Mouse (Mus musculus): Measurements from ENCODE around the gene Faxc.

- TF ChIP-seq CTCF (IDR thresholded peaks at IDR 0.05) (no peak), EP300 (IDR thresholded peaks at IDR 0.05) (no peak)
Measured at GRCm38 (mm10) chr4:21882806-21883205, 48.3 kb upstream of the Faxc start.

Measured in lung, postnatal 0 days (tissue).